Mouse (Mus musculus) heart, embryonic 15.5 days (tissue): ENCODE data around the gene Sorl1. TPM values are rescaled to one million over a fixed set of nuclear protein-coding genes. Genes with fewer than 3 reads are reported as not detected.

Experiments used
- ATAC-seq: fragments of 200-750 bp; cut with Nextera tagmentation; replicated peaks from 2 replicates; pipeline ENCODE4 v1.8.0; 2017; ENCODE audit warnings: low read depth, moderate TSS enrichment; ENCODE audit not compliant: insufficient number of reproducible peaks, insufficient read depth, low FRiP score
- H3K27ac ChIP-seq: fragments of 300-500 bp; sonication (generic); 2 replicates; pipeline ENCODE4 v1.5.1; 2015; ENCODE audit warnings: mild to moderate bottlenecking, inconsistent platforms
- H3K27me3 ChIP-seq: fragments of 300-500 bp; sonication (generic); 2 replicates; pipeline ENCODE4 v1.6.1; 2015; ENCODE audit warnings: inconsistent platforms
- H3K36me3 ChIP-seq: fragments of 300-500 bp; sonication (generic); 2 replicates; pipeline ENCODE4 v1.6.1; 2015; ENCODE audit warnings: mild to moderate bottlenecking, inconsistent platforms
- H3K4me1 ChIP-seq: fragments of 300-500 bp; sonication (generic); replicated peaks from 2 replicates; pipeline ENCODE4 v1.6.1; 2015; ENCODE audit warnings: inconsistent platforms
- H3K4me2 ChIP-seq: fragments of 300-500 bp; sonication (generic); 2 replicates; pipeline ENCODE4 v1.6.1; 2015; ENCODE audit warnings: inconsistent platforms, mild to moderate bottlenecking, moderate library complexity
- H3K4me3 ChIP-seq: fragments of 300-500 bp; sonication (generic); 2 replicates; pipeline ENCODE4 v1.5.1; 2015; ENCODE audit warnings: mild to moderate bottlenecking, inconsistent platforms
- H3K9ac ChIP-seq: fragments of 300-500 bp; sonication (generic); 2 replicates; pipeline ENCODE4 v1.6.1; 2015; ENCODE audit warnings: mild to moderate bottlenecking, inconsistent platforms
- H3K9me3 ChIP-seq: fragments of 300-500 bp; sonication (generic); replicated peaks from 2 replicates; pipeline ENCODE4 v1.6.1; 2016; ENCODE audit warnings: inconsistent platforms
- WGBS: fragments of 180-500 bp; shearing (Covaris S2); methylation state at CpG from one replicate; pipeline ENCODE4 v1.1.7; 2015; ENCODE audit warnings: mixed read lengths; 5-methylcytosine and 5-hydroxymethylcytosine counted together
- polyA plus RNA-seq: library from polyadenylated mRNA; unstranded; fragments of >200 nt; fragmentation: Nextera tagmentation; extraction: Ambion mirVana; gene quantifications from 2 replicates; pipeline ENCODE4 v1.2.1, GENCODE M21; 2015

Sorl1 gene
- polyA plus RNA-seq, 1 experiment from 2014 or later = 2.3 TPM

GRCm38 (mm10) chr9:42047786-42048185 lies 76.3 kb downstream of the Sorl1 start:
- H3K4me3 ChIP-seq = no peak overlapping the region
- no peak overlapping the region for H3K4me2 ChIP-seq
- no peaks in the 10 kb centered on the region for H3K27me3 ChIP-seq
- no peak overlapping the region for H3K9ac ChIP-seq
- no peak for ATAC-seq
- WGBS = 34% methylated on average over 5 of the region's 5 CpGs
- H3K27ac ChIP-seq = no peak overlapping the region
- H3K9me3 ChIP-seq = no peaks in the 10 kb centered on the region
- H3K4me1 ChIP-seq = peaks cover 9% of the 10 kb centered on the region
- H3K36me3 ChIP-seq = no peaks in the 10 kb centered on the region

GRCm38 (mm10) chr9:42046248-42046647 lies 77.8 kb downstream of the Sorl1 start:
- H3K27ac ChIP-seq = no peak overlapping the region
- H3K4me2 ChIP-seq = no peak overlapping the region
- 84% methylated on average over 11 of the region's 11 CpGs for WGBS
- no peaks in the 10 kb centered on the region for H3K27me3 ChIP-seq
- no peak overlapping the region for H3K9ac ChIP-seq
- no peaks in the 10 kb centered on the region for H3K9me3 ChIP-seq
- H3K4me1 ChIP-seq = peaks cover 9% of the 10 kb centered on the region
- H3K4me3 ChIP-seq = no peak overlapping the region
- ATAC-seq = no peak
- no peaks in the 10 kb centered on the region for H3K36me3 ChIP-seq

GRCm38 (mm10) chr9:42044651-42045050 lies 79.4 kb downstream of the Sorl1 start:
- Histone ChIP-seq H3K9me3 (no peaks in the 10 kb centered on the region), H3K27ac (no peak overlapping the region), H3K9ac (no peak overlapping the region), H3K4me3 (no peak overlapping the region), H3K27me3 (no peaks in the 10 kb centered on the region), H3K4me1 (peaks cover 9% of the 10 kb centered on the region), H3K36me3 (no peaks in the 10 kb centered on the region), H3K4me2 (no peak overlapping the region)
- WGBS = 88% methylated on average over 8 of the region's 8 CpGs
- ATAC-seq = no peak

GRCm38 (mm10) chr9:42043934-42044333 lies 80.2 kb downstream of the Sorl1 start:
- H3K4me2 ChIP-seq = no peak overlapping the region
- WGBS = 83% methylated on average over 8 of the region's 8 CpGs
- ATAC-seq = no peak
- no peaks in the 10 kb centered on the region for H3K36me3 ChIP-seq
- H3K9ac ChIP-seq = no peak overlapping the region
- peaks cover 9% of the 10 kb centered on the region for H3K4me1 ChIP-seq
- H3K4me3 ChIP-seq = no peak overlapping the region
- no peak overlapping the region for H3K27ac ChIP-seq
- H3K27me3 ChIP-seq = no peaks in the 10 kb centered on the region
- no peaks in the 10 kb centered on the region for H3K9me3 ChIP-seq

GRCm38 (mm10) chr9:42039000-42039992 lies 84.8 kb downstream of the Sorl1 start:
- Histone ChIP-seq H3K4me3 (no peak overlapping the region), H3K4me1 (peaks cover 5% of the 10 kb centered on the region), H3K27ac (no peak overlapping the region), H3K27me3 (no peaks in the 10 kb centered on the region), H3K4me2 (no peak overlapping the region), H3K9me3 (no peaks in the 10 kb centered on the region), H3K36me3 (no peaks in the 10 kb centered on the region), H3K9ac (no peak overlapping the region)
- 71% methylated on average over 18 of the region's 18 CpGs for WGBS
- no peak for ATAC-seq

- H3K36me3 ChIP-seq = no peaks in the 10 kb centered on the region
- WGBS = 92% methylated on average over 11 of the region's 11 CpGs
- no peak overlapping the region for H3K9ac ChIP-seq
- H3K27ac ChIP-seq = no peak overlapping the region
- no peak overlapping the region for H3K4me2 ChIP-seq
- H3K4me3 ChIP-seq = no peak overlapping the region
- H3K4me1 ChIP-seq = peaks cover 5% of the 10 kb centered on the region
- ATAC-seq = no peak
- no peaks in the 10 kb centered on the region for H3K27me3 ChIP-seq
- no peaks in the 10 kb centered on the region for H3K9me3 ChIP-seq
Observed at GRCm38 (mm10) chr9:42036885-42037284, 87.2 kb downstream of the Sorl1 start.

- H3K9ac ChIP-seq = no peak overlapping the region
- no peak overlapping the region for H3K4me2 ChIP-seq
- no peaks in the 10 kb centered on the region for H3K9me3 ChIP-seq
- peaks cover 5% of the 10 kb centered on the region for H3K4me1 ChIP-seq
- WGBS = 34% methylated on average over 5 of the region's 5 CpGs
- no peak overlapping the region for H3K27ac ChIP-seq
- no peaks in the 10 kb centered on the region for H3K27me3 ChIP-seq
- no peak overlapping the region for H3K4me3 ChIP-seq
- H3K36me3 ChIP-seq = no peaks in the 10 kb centered on the region
- no peak for ATAC-seq
Observed at GRCm38 (mm10) chr9:42035995-42036394, 88.1 kb downstream of the Sorl1 start.

GRCm38 (mm10) chr9:42035213-42035765 lies 88.8 kb downstream of the Sorl1 start:
- Histone ChIP-seq H3K4me1 (peaks cover 5% of the 10 kb centered on the region), H3K9ac (no peak overlapping the region), H3K27me3 (no peaks in the 10 kb centered on the region), H3K4me2 (no peak overlapping the region), H3K9me3 (no peaks in the 10 kb centered on the region), H3K4me3 (no peak overlapping the region), H3K27ac (no peak overlapping the region), H3K36me3 (no peaks in the 10 kb centered on the region)
- 62% methylated on average over 12 of the region's 12 CpGs for WGBS
- ATAC-seq = no peak

GRCm38 (mm10) chr9:42034116-42034520 lies 90.0 kb downstream of the Sorl1 start:
- Histone ChIP-seq H3K9ac (no peak overlapping the region), H3K4me2 (no peak overlapping the region), H3K9me3 (no peaks in the 10 kb centered on the region), H3K36me3 (no peaks in the 10 kb centered on the region), H3K27ac (no peak overlapping the region), H3K4me3 (no peak overlapping the region), H3K4me1 (peaks cover 5% of the 10 kb centered on the region), H3K27me3 (no peaks in the 10 kb centered on the region)
- no peak for ATAC-seq
- 67% methylated on average over 9 of the region's 9 CpGs for WGBS

- no peaks in the 10 kb centered on the region for H3K9me3 ChIP-seq
- H3K9ac ChIP-seq = no peak overlapping the region
- H3K27me3 ChIP-seq = no peaks in the 10 kb centered on the region
- no peaks in the 10 kb centered on the region for H3K36me3 ChIP-seq
- no peak overlapping the region for H3K4me2 ChIP-seq
- no peak for ATAC-seq
- no peak overlapping the region for H3K4me3 ChIP-seq
- H3K27ac ChIP-seq = no peak overlapping the region
- 66% methylated on average over 19 of the region's 19 CpGs for WGBS
- peaks cover 5% of the 10 kb centered on the region for H3K4me1 ChIP-seq
Observed at GRCm38 (mm10) chr9:42033291-42034115, 90.6 kb downstream of the Sorl1 start.

GRCm38 (mm10) chr9:42032419-42032818 lies 91.7 kb downstream of the Sorl1 start:
- ATAC-seq = no peak
- H3K27me3 ChIP-seq = no peaks in the 10 kb centered on the region

More at GRCm38 (mm10) chr9:42032419-42032818, 91.7 kb downstream of the Sorl1 start:
- Histone ChIP-seq H3K27ac (no peak overlapping the region), H3K4me2 (no peak overlapping the region), H3K36me3 (no peaks in the 10 kb centered on the region), H3K9ac (no peak overlapping the region), H3K4me3 (no peak overlapping the region), H3K9me3 (no peaks in the 10 kb centered on the region), H3K4me1 (peaks cover 5% of the 10 kb centered on the region)
- 51% methylated on average over 9 of the region's 9 CpGs for WGBS
